Mouse (Mus musculus) C2C12 (cell line): ENCODE data around the gene Apoa1. TPM values are rescaled to one million over a fixed set of nuclear protein-coding genes. Genes with fewer than 3 reads are reported as not detected.

ENCODE experiments used
- H3K27me3 ChIP-seq: one replicate; pipeline ENCODE4 v1.6.1; 2011; ENCODE audit not compliant: control insufficient read depth, insufficient read depth, insufficient read length
- H3K36me3 ChIP-seq: one replicate; pipeline ENCODE4 v1.6.1; 2011; ENCODE audit not compliant: control insufficient read depth, insufficient read depth
- H3K4me3 ChIP-seq: one replicate; pipeline ENCODE4 v1.5.1; 2011; ENCODE audit warnings: mild to moderate bottlenecking, control low read depth; ENCODE audit not compliant: poor library complexity, insufficient read depth, severe bottlenecking
- H3K79me2 ChIP-seq: one replicate; pipeline ENCODE4 v1.6.1; 2011; ENCODE audit not compliant: control insufficient read depth, insufficient read depth
- H3K79me3 ChIP-seq: one replicate; pipeline ENCODE4 v1.6.1; 2011; ENCODE audit warnings: low read depth, control low read depth
- H3ac ChIP-seq: one replicate; pipeline ENCODE3; 2011; ENCODE audit warnings: low read depth; ENCODE audit not compliant: control insufficient read depth, insufficient read length
- CEBPB ChIP-seq: IDR thresholded peaks from one replicate; pipeline ENCODE4 v1.6.1; 2011; ENCODE audit warnings: low read depth, mild to moderate bottlenecking, control low read depth, moderate library complexity
- CTCF ChIP-seq: IDR thresholded peaks from one replicate; pipeline ENCODE4 v1.5.1; 2011; ENCODE audit not compliant: control insufficient read depth, insufficient read depth, insufficient read length
- FOSL1 ChIP-seq: IDR thresholded peaks from one replicate; pipeline ENCODE4 v1.8.0; 2011; ENCODE audit warnings: mild to moderate bottlenecking, low read length; ENCODE audit not compliant: poor library complexity, insufficient read depth, severe bottlenecking
- MAX ChIP-seq: IDR thresholded peaks from one replicate; pipeline ENCODE4 v1.6.1; 2011; ENCODE audit warnings: mild to moderate bottlenecking, control low read depth
- MYOD1 ChIP-seq: IDR thresholded peaks from one replicate; pipeline ENCODE4 v1.6.1; 2011; ENCODE audit warnings: low read depth; ENCODE audit not compliant: control insufficient read depth, insufficient read length
- MYOG ChIP-seq: IDR thresholded peaks from one replicate; pipeline ENCODE4 v1.6.1; 2011; ENCODE audit not compliant: control insufficient read depth, insufficient read length; ENCODE audit errors: extremely low read depth
- USF1 ChIP-seq: IDR thresholded peaks from one replicate; pipeline ENCODE4 v1.6.1; 2011; ENCODE audit warnings: low read depth, mild to moderate bottlenecking, control low read depth, moderate library complexity
- polyA plus RNA-seq: library from polyadenylated mRNA; unstranded; fragments of >200 nt; fragmentation: generic; extraction: Trizol; gene quantifications from one replicate; pipeline ENCODE4 v1.2.1, GENCODE M21; 2012; ENCODE audit warnings: missing spikeins

Apoa1 gene
- polyA plus RNA-seq, 1 experiment: not detected

DNA sequence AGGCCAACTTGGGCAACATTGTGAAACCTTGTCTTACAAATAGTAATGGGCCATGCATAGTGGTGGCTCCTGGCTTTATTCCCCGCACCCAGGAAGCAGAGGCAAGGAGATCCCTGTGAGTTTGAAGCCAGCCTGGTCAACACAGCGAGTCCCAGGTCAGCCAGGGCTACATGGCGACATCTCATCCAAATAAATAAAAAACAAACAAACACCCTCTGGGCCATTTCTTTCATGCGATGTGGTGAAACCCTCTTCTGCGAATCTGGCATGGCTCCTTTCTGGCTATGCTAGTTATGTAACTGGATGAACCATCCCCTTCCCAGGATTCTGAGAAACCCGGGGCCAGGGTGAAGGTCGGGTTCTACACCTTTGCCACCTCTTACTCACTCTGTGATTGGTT is 27.8 kb downstream of the Apoa1 start:
- no peak overlapping the region for H3K4me3 ChIP-seq
- H3K79me3 ChIP-seq: no peaks in the 10 kb centered on the region
- H3K27me3 ChIP-seq: peaks cover 26% of the 10 kb centered on the region
- TF ChIP-seq CEBPB (no peak), MYOG (no peak), FOSL1 (no peak), MAX (no peak), CTCF (no peak), USF1 (no peak), MYOD1 (no peak)
- H3K79me2 ChIP-seq: no peaks in the 10 kb centered on the region
- no peaks in the 10 kb centered on the region for H3K36me3 ChIP-seq
- H3ac ChIP-seq: no peak overlapping the region

GRCm38 (mm10) chr9:46256658-46257385 is 28.4 kb downstream of the Apoa1 start:
- peaks cover 23% of the 10 kb centered on the region for H3K27me3 ChIP-seq
- no peaks in the 10 kb centered on the region for H3K79me3 ChIP-seq
- no peak overlapping the region for H3ac ChIP-seq
- no peaks in the 10 kb centered on the region for H3K36me3 ChIP-seq
- H3K4me3 ChIP-seq: no peak overlapping the region
- no peaks in the 10 kb centered on the region for H3K79me2 ChIP-seq
- TF ChIP-seq MAX (no peak), USF1 (no peak), MYOG (no peak), CTCF (no peak), FOSL1 (no peak), CEBPB (no peak), MYOD1 (no peak)

DNA sequence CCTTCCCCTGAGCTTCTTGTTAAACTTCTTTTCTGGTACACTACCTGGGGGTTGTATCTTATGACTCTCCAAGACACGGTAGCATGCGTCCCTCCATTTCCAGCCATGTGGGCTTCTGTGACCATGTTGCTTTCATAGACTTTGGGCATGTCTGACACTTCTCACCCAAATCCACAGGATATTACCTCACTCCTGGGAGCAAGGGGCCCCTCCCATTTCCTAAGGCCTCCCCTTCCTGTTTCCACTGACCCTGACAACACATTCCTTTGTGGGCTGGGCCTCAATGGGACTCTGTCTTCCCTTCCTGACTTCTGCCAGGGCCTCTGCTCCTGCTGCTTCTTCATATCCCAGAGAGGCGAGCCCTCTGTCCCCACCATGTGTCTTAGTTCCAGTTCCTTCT is 29.2 kb downstream of the Apoa1 start:
- Histone ChIP-seq H3ac (no peak overlapping the region), H3K4me3 (no peak overlapping the region), H3K27me3 (peaks cover 21% of the 10 kb centered on the region), H3K79me2 (no peaks in the 10 kb centered on the region), H3K79me3 (no peaks in the 10 kb centered on the region), H3K36me3 (no peaks in the 10 kb centered on the region)
- TF ChIP-seq MYOG (no peak), CEBPB (no peak), FOSL1 (no peak), MYOD1 (no peak), USF1 (no peak), CTCF (no peak), MAX (no peak)

GRCm38 (mm10) chr9:46259111-46259510 is 30.7 kb downstream of the Apoa1 start:
- no peak for TF ChIP-seq CTCF
- no peak for TF ChIP-seq MYOD1
- no peak for TF ChIP-seq FOSL1
- no peak for TF ChIP-seq MYOG
- TF ChIP-seq MAX: no peak
- no peak for TF ChIP-seq USF1
- TF ChIP-seq CEBPB: no peak
- no peaks in the 10 kb centered on the region for H3K36me3 ChIP-seq

GRCm38 (mm10) chr9:46261131-46261530 is 32.8 kb downstream of the Apoa1 start:
- peaks cover 18% of the 10 kb centered on the region for H3K27me3 ChIP-seq
- no peaks in the 10 kb centered on the region for H3K79me2 ChIP-seq
- H3K4me3 ChIP-seq: no peak overlapping the region
- H3K79me3 ChIP-seq: no peaks in the 10 kb centered on the region
- TF ChIP-seq CEBPB: peak; percentile 56
- TF ChIP-seq MAX: no peak
- no peak overlapping the region for H3ac ChIP-seq
- H3K36me3 ChIP-seq: no peaks in the 10 kb centered on the region

More at GRCm38 (mm10) chr9:46259111-46259510, 30.7 kb downstream of the Apoa1 start:
- H3K79me2 ChIP-seq: no peaks in the 10 kb centered on the region
- H3K27me3 ChIP-seq: peaks cover 14% of the 10 kb centered on the region
- no peak overlapping the region for H3K4me3 ChIP-seq
- no peak overlapping the region for H3ac ChIP-seq
- no peaks in the 10 kb centered on the region for H3K79me3 ChIP-seq

DNA sequence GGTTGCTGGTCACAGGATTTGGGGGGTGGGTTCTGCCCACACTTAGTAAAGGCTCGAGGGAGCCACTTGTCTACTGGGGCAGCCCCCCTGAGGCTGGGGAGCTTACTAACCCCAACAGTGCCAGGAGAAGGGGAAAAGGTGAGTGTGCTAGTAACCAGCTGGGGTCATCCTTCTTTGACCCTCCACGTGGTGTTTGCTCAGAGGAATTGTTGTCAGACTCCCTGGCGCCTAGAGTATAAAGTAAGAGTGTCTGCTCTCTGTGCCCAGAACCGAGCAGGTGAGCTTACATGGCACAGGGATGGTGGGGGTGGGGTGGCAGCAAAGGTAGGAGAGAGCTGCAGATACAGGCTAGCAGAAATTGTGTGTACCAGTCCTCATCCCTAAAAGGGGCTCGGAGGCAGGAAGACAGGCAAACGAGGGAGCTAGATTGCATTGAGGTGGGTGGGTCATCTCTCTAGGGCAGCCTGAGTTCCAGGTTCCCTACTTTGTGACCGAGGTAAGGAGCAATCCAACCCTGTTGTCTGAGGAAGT is 40.0 kb downstream of the Apoa1 start, which contains the start of gene Apoa5:
TSS of gene Apoa5 (plus strand) at position 291 of the 531 bp plus-strand sequence.
- H3K4me3 ChIP-seq: no peak within 1 kb of the TSS
- H3K36me3 ChIP-seq: no peaks in the 10 kb centered on the region
- peaks cover 3% of the 10 kb centered on the region for H3K79me3 ChIP-seq
- H3ac ChIP-seq: no peak within 1 kb of the TSS
- peaks cover 10% of the 10 kb centered on the region for H3K79me2 ChIP-seq
- peaks cover 45% of the 10 kb centered on the region for H3K27me3 ChIP-seq
- TF ChIP-seq MYOD1: no peak
- TF ChIP-seq USF1: no peak
- no peak for TF ChIP-seq CTCF
- TF ChIP-seq CEBPB: no peak
- no peak for TF ChIP-seq MYOG
- TF ChIP-seq FOSL1: no peak
- TF ChIP-seq MAX: no peak
